Mouse (Mus musculus): ENCODE measurements around the gene Capzb.
A peak's percentile ranks its signal among the peaks of the same experiment; 100 is the strongest.

Capzb gene

DNA sequence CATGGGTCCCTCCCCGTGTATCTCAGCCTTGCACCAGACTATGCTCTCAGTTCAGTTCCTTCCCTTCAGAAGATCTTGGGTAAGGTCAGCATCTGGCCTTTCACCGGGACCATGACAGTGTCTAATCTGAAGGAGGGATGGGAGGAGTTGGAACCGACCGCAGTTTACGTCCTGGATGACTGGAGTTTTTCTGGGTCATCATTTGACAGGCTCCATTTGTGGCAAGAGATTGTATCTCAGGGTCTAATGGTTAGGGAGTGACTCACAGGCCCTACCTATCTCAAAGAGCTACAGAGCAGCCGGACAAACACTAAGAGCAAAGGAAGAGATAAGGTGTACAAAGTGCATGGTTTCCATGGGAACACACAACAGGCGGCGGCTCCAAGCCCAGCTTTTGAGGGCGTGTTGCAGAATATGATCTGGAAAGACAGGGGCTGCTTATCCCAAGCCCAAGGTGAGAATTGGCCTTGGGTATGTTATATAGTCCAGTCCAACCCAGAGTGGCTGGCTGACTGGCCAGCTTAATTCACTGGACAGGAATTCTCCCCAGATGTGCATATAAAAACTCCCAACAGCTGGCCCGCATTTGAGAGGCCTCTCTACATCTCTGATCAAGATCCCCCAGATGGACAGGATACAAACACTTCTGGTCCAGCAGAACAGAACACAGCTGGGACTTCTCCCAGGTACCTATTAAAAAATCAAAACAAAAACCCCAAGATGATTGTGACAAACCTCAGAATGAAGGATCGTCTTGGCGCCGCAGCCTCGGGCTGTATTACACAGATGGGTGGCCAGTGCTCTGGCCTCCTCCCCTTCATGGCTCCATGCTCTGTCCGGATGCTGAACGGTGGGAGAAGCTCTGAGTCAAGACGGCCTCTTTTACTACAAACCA, 12.7 kb upstream of the Capzb start:
- DNase-seq, result no peak

GRCm38 (mm10) chr4:139182511-139182910, 10.2 kb upstream of the Capzb start:
- no peak for DNase-seq

GRCm38 (mm10) chr4:139185766-139186442, 6.8 kb upstream of the Capzb start:
- no peak for DNase-seq

- DNase-seq, result no peak
Measured at GRCm38 (mm10) chr4:139187930-139188329, 4.8 kb upstream of the Capzb start.

DNA sequence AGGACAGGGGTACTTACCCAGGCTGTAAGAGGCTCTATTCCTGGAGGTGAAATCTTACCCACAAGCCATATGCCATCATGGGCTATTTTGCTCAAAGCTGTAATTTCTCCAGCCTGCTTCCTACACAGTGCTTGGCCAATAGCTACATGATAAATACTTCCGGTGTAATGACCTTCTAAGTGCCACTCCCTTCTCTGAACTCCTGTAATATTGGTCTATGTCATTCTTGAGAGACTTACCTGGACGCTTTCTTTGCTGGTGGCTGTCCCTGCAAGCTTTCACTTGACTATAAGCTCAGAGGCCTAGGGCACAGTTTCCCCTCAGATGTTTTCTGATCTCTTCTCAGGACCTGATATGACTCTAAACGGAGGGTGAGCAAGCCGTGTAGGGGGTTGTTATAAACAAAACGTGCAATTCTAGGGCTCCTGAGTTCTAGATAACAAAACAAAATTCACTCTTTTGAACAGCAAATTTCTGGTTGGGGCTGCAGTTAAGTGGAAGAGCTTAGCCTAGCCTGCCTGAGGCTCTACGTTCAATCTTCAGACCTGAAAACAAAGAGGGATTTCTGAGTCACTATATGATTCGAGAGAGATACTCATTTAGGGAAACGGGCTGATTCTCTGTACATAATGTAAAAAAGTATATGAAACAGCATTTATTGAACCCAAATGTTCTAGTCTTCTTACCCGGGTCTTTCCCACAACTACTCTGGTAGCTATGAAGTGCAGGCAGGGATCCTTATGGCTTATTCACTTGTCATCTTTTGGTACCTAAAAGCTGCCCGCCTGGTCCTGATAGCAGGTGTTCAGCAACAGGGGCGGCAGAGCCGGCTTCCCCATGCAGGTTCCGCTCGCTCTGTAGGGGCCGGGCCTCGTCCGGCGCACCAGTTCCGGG, 847 bp upstream of the Capzb start:
- no peak for DNase-seq

GRCm38 (mm10) chr4:139193176-139194093, 736 bp downstream of the Capzb start:
- DNase-seq, result peak; percentile 47

DNA sequence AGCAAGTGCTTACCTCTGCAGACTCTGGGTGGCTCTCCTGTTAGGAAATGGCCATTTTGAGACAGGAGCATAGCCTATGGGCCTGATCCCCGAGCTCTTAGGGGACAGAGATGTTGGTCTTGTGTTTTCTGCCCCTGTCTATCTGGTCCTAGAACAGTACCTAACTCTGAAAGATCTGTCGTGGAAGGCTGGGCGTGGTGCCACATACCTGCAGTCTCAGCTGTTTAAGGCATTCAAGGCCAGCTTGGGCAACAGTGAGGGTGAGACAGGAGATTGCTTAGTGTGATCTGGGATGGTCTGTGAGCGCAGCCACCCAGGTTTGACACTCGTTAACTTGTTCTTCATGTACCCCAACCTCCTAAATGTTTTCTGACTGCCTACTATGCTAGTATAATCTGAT, 2.4 kb downstream of the Capzb start:
- no peak for DNase-seq

- DNase-seq, result no peak
Measured at GRCm38 (mm10) chr4:139196464-139196863, 3.8 kb downstream of the Capzb start.

- DNase-seq, result no peak
Measured at GRCm38 (mm10) chr4:139196949-139197348, 4.2 kb downstream of the Capzb start.

GRCm38 (mm10) chr4:139197453-139197852, 4.8 kb downstream of the Capzb start:
- no peak for DNase-seq

- no peak for DNase-seq
Measured at GRCm38 (mm10) chr4:139198004-139198689, 5.4 kb downstream of the Capzb start.

DNA sequence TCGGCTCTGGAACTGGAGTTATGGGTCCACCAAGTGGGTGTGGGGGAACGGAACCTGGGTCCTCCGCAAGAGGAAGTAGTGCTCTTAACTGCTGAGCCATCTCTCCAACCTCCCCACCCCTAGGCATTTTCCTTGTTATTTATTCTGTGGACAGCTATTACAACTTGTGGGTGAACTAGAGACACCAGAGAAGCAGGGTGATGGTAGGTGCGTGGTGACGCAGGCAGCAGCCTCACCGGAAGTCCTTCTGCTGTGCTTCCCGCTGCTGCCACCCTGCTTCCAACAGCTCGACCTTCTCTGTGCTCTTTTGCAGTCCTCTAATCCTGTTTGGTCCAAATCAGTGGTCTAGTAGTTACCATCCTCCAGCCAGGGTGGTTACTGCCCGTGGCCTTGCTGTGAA, 6.4 kb downstream of the Capzb start:
- no peak for DNase-seq

DNA sequence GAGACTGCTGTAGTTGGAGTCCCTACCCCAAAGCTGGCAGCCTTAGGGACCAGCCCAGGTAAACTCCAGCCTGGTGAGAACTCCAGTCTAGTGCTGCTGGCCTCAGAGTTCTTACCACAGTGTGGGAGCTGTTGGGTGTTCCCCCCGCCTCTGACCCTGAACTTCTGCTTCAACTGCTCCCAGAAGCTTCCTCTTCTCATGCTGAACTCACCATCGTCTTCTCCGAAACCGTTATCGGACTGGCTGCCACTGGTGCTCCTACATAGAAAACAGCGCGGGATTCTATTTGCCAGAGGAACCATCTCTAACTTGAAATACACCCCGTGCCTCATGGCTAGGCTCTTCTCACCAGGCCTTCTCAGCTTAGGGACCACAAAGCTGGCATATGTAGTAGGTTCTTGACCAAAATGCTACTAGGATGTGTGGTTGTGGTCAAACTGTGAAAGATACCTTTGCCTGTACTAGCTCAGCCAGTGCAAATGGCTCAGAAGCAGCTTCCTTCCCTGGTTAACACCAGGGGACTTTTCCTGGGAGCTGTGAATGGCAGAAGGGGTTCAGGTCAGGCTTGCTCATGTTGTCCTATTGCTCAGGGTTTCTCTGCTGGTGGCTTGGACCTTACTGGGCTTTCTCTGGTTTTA, 7.1 kb downstream of the Capzb start:
- no peak for DNase-seq

DNA sequence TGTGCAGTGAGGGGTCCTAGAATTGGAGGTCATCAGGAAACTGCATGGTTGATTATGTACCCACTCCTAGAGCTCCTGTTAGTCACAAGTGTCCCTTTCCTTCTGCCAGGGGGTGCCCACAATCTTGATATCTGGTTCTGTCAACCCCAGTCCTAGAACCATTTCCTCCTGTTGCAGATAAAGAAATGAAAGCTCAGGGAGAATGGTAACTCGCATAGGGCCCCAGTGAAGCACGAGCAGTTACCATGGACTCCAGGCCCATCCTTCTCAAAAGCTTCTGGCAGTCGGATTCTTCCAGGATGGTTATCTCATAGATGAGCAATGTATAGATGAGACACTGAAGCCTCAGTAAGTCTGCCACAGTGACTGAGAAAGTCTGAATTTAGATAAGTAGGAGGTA, 8.2 kb downstream of the Capzb start:
- no peak for DNase-seq

DNA sequence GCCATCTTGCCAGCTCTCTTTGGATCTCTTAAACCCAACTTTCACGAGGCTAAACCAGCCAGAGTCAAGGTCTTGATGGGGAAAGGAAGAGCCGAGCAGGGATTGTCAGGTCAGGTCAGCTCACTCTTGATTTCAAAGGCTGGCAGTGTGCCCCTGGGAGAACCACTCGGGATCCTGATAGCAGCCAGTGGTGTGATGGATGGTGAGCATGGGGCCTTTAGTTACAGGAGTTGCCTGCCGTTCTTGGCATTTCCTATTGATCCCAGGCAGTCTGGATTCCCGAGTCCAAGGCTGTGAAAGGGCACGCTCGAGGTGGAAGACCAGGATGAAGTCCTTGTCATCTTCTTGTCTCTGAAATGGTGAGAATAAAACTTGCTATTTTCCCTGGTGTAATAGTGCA, 9.9 kb downstream of the Capzb start:
- DNase-seq, result no peak

DNA sequence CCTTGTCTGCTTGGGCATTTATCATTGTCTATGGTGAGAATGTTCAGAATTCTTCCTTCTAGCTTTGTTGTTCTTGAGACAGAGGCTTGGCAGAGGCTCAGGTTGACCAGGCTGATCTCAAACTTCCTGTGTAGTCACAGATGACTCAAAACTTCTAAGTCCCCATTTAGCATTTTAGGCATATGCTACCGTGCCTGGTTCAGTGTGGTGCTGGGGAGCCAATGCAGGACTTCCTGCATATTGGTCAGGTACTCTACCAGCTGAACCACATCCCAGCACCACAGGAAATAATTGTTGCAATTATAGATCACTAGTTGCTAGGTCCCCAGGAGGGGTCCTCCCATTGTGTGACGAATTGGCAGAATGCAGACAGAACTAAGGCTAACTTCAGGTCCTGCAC, 10.7 kb downstream of the Capzb start:
- DNase-seq, result no peak

- DNase-seq, result no peak
Measured at GRCm38 (mm10) chr4:139205842-139206241, 13.1 kb downstream of the Capzb start.

DNA sequence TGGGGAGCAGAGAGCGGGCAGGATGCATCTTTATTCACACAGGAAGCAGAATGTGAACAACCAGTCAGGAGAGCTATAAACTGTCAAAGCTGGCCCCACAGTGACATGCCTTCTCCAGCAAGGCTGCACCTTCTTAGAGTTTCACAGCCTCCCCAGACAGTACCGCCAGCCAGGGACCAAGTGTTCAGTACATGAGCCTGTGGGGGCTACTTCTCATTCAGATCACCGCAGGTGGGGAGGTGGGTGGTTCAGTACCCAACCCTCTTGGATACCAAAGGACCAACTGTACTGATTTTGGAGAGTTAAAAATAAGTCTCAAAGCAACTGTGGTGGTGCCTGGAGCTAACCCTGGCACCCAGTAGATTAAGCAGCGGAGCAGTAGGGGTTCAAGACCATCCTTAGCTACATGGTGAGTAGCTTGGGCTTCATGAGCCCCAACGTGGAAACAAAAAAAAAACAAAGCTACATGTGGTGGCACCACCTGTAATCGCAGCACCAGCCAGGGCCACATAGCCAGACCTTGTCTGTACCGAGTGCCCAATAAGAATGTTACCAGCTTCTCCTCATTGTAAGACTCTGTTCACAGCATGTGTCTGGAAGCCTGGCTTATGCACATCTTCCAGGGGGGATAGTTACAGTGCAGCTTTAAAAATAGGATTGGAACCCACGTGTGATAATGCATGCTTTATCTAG, 13.8 kb downstream of the Capzb start:
- DNase-seq, result no peak

DNA sequence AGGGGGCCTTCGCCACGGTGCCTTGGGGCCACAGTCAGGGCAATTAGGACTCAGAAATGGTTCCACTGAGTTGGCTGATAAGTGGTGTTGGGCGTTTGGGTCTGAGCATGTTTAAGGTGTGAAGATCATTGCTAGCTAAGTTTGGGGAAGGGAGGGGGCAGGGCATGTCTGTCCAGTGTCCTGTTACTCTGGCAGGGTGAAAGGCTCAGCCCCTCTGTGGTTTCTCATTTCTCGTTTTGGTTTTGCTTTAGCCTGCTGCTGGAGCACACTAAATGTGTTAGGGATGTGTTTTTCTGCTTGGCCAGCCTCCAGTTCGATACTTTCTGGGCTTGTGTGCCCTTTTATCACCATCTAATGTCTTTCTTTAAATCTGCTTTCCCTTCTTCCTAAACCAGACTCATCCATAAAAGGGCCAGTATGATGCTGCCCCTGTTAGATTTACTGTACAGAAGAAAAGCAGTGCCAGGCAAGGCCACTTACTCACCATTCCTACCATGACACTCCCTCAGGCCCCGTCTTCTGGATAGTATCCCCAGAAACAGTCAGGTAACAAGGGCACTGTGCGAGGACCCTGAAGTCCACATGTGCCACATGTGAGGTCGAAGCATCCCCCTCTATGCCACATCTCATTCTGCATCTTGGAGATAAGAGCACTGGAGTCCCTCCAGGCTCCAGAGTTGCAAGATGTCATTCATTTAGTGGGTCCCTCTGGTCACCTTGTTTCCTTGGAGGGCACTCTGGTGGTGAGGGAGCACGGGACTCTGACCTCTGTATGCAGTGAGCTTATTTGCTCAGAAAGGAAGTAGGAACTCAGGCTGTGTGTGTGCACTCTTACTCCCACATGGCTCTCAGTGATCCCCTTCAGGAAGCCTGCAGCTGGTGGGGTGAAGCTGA, 15.8 kb downstream of the Capzb start:
- DNase-seq, result no peak

All from cerebellum, adult 9-11 months (tissue).